Mouse (Mus musculus) neural tube, embryonic 11.5 days (tissue): ENCODE results near the gene Stap2. TPM values are rescaled to one million over a fixed set of nuclear protein-coding genes. Genes with fewer than 3 reads are reported as not detected.

Source experiments
- ATAC-seq: fragments of 200-750 bp; cut with Nextera tagmentation; 2 replicates; pipeline ENCODE4 v1.8.0; 2017; ENCODE audit warnings: moderate number of reproducible peaks, mild to moderate bottlenecking, moderate TSS enrichment, moderate library complexity; ENCODE audit not compliant: insufficient read depth, low FRiP score, low TSS enrichment
- DNase-seq: peaks from one replicate; pipeline ENCODE4 v3.0.0-alpha.2; 2015; ENCODE audit warnings: low spot score
- H3K27ac ChIP-seq: fragments of 300-500 bp; sonication (generic); 2 replicates; pipeline ENCODE4 v1.5.1; 2014; ENCODE audit warnings: low read depth, mild to moderate bottlenecking, low read length
- H3K27me3 ChIP-seq: fragments of 300-500 bp; sonication (generic); 2 replicates; pipeline ENCODE4 v1.6.1; 2014; ENCODE audit warnings: mild to moderate bottlenecking, low read length, mixed read lengths; ENCODE audit not compliant: control insufficient read depth, insufficient read depth
- H3K36me3 ChIP-seq: fragments of 300-500 bp; sonication (generic); 2 replicates; pipeline ENCODE4 v1.6.1; 2014; ENCODE audit warnings: mild to moderate bottlenecking, low read length, moderate library complexity, mixed read lengths; ENCODE audit not compliant: control insufficient read depth, insufficient read depth
- H3K4me1 ChIP-seq: fragments of 300-500 bp; sonication (generic); 2 replicates; pipeline ENCODE4 v1.6.1; 2014; ENCODE audit warnings: low read length, mixed read lengths; ENCODE audit not compliant: control insufficient read depth, insufficient read depth
- H3K4me2 ChIP-seq: fragments of 300-500 bp; sonication (generic); 2 replicates; pipeline ENCODE4 v1.6.1; 2014; ENCODE audit warnings: low read depth, mild to moderate bottlenecking, moderate library complexity
- H3K4me3 ChIP-seq: fragments of 300-500 bp; sonication (generic); 2 replicates; pipeline ENCODE4 v1.5.1; 2014; ENCODE audit warnings: low read depth, low read length
- H3K9ac ChIP-seq: fragments of 300-500 bp; sonication (generic); 2 replicates; pipeline ENCODE4 v1.6.1; 2014; ENCODE audit warnings: mild to moderate bottlenecking, low read length
- H3K9me3 ChIP-seq: fragments of 300-500 bp; sonication (generic); 2 replicates; pipeline ENCODE4 v1.6.1; 2016; ENCODE audit warnings: low read length; ENCODE audit not compliant: control insufficient read depth
- WGBS: fragments of 180-500 bp; shearing (Covaris S2); extraction: QIAGEN DNeasy Blood & Tissue Kit; methylation state at CpG from one replicate; pipeline ENCODE4 v1.1.7; 2014; 5-methylcytosine and 5-hydroxymethylcytosine counted together
- polyA plus RNA-seq: library from polyadenylated mRNA; unstranded; fragments of >200 nt; fragmentation: Nextera tagmentation; extraction: Ambion mirVana; gene quantifications from 2 replicates; pipeline ENCODE4 v1.2.1, GENCODE M21; 2014

Stap2 gene
- polyA plus RNA-seq, 1 experiment from 2014 or later = 6.3 TPM

DNA sequence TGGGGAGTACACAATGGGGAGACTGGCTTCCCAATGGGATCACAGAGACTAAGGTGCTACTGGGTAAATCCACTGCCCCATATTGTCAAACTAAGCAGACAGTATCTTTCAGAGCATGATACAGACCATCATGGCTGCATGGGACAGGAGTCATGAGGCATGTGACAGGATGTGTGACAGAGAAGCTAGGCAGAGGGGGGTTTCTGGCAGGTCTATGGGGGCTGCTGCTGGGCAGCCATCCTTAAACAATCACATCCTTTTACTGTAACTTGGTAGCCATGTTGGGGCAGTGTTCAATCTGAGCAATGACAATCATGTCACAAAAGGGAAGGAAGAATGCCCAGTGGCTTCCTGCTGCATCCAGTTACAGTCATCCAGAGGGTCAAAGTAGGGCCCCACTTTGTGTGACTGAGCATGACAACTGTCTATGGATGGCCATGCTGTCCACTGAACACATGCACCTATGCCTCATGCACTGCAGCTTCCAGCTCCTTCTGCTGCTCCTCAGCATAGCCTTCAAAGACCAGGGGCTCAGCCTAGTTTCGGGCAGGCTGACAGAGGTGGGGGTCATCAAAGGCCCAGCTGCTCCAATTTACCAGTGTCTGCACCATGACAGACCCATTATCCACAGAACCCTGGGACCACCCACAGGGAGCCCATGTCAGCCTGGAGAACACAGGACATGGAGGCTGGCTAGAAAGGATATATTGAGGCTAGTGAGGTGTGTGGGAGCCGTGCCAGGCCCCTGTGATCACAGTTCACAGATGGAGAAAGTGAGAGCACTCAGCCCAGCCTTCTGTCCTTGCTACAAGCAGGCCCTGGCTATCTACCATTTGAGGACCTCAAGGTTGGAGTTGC lies 17.0 kb upstream of the Stap2 start:
- Histone ChIP-seq H3K4me1 (peaks cover 6% of the 10 kb centered on the region; the same call in 1 of the 2 replicates), H3K4me2 (no peak overlapping the region), H3K36me3 (peaks cover 12% of the 10 kb centered on the region), H3K9ac (no peak overlapping the region), H3K4me3 (no peak overlapping the region), H3K27ac (no peak overlapping the region), H3K27me3 (no peaks in the 10 kb centered on the region), H3K9me3 (no peaks in the 10 kb centered on the region)
- DNase-seq (no peak), ATAC-seq (0 out of 2 replicates have a peak, but pooled peaks have one; percentile 3)
- 72% methylated on average over 2 of the region's 2 CpGs for whole genome bisulfite sequencing

DNA sequence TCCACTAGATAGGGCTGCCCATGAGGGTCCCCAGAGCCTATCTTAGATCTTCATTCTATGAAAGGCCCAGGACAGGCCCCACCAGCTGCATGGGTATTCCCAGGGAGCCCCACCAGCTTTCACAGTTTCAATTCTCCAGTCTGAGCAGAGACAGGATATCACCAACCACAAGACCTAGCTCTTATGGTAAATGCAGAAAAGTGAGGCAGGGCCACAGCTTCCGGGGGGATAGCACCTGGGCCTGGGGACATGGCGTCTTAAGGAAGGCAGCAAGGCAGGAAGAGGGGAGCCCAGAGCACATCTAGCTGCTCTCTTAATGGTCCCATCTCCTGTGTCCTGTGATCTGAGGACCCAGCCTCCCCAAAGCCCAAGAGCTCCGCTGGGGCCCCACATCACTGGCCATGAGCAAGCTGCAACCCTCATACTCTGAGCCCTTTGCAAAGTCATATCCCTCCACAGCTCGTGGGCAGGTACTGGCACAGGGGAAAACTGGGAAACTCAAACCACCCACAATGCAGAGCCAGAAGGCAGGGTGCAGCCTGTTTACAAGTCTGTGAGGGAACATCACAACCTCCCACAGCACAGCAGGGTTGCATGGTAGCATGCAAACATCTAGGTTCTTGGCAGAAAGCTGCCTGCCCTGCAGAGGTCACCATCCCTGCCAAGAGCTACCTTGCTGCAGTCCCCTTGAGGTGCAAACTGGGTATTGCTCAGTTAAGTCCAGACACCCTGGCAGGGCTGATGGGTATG lies 16.0 kb upstream of the Stap2 start:
- Histone ChIP-seq H3K4me3 (no peak overlapping the region), H3K36me3 (peaks cover 19% of the 10 kb centered on the region), H3K4me1 (peaks cover 6% of the 10 kb centered on the region; the same call in 1 of the 2 replicates), H3K27ac (peak overlapping the region; percentile 34; the same call in 1 of the 2 replicates), H3K9ac (no peak overlapping the region), H3K4me2 (no peak overlapping the region), H3K27me3 (no peaks in the 10 kb centered on the region), H3K9me3 (no peaks in the 10 kb centered on the region)
- ATAC-seq (no peak), DNase-seq (no peak)
- 87% methylated on average over 4 of the region's 4 CpGs for WGBS

DNA sequence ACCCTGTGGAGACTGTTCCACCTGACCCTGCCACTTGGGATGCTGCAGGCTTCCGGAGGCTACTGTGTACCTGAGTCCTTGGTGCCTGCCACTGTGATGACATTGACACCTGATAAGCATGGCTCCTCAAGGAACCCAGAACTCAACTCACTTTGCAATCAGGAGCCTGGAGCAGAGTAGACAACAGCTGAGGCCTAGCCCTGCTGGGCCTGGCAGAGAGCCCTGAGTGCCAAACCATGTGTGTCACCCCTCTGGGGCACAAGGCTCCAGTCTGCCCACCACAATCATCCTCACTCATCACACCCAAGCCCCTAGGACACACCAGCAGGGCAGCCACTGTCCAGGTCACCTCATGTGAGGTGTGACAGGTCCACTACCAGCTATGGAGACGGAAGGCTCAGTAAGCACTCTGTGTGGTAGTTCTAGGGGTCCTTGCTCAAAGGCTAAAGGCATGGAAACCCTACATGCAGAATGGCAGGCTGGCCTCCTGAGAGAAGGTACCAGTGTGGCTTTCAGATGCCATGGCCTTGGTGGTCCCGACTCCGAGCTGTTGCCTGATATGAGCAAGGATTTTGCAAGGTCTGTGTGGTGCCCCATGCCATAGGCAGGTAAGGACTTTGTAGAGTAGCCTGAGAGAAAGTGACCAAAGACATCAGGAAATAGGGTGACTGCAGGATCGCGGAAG lies 15.2 kb upstream of the Stap2 start:
- Histone ChIP-seq H3K4me1 (peaks cover 6% of the 10 kb centered on the region; the same call in 1 of the 2 replicates), H3K9me3 (no peaks in the 10 kb centered on the region), H3K9ac (no peak overlapping the region), H3K4me3 (no peak overlapping the region), H3K36me3 (peaks cover 26% of the 10 kb centered on the region), H3K27ac (peak overlapping the region; percentile 34; the same call in 1 of the 2 replicates), H3K4me2 (no peak overlapping the region), H3K27me3 (no peaks in the 10 kb centered on the region)
- DNase-seq (no peak), ATAC-seq (no peak)
- 93% methylated on average over 6 of the region's 6 CpGs for WGBS

DNA sequence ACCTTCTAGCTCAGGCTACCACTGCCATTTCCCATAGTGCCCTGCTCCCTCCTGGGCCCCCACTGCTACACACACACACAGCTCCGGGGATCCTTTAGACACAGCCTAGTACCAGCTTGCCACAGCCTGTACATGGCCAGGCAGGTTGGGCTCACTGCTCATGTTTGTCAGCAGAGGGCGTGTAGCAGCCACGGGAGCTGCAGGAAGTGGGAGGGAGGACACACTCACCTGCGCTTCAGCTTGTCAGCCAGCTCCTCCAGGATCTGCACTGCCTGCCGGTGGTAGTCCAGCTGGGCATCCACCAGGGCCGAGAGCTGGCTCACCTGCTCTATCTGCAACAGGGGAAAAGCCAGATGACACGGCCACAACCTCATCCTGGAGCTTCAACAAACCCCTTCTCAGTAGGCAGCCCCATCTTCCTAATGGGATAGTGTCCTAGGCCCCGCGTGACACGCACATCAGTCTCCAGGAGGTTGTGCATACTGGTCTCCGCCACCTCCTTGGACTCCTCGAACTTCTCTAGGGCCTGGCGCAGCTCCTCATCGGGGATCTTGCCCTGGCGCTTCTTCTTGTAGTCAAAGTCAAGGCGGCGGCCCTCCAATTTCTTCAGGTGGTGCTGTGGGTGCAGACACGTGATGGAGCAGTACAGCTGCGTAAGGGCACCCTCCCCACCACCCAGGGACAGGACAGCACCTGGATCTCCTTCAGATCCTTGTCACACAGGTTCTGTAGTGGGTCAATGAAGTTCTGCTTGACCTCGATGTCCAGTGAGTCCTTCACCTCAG lies 13.2 kb upstream of the Stap2 start:
- Histone ChIP-seq H3K27ac (no peak overlapping the region), H3K9ac (no peak overlapping the region), H3K27me3 (no peaks in the 10 kb centered on the region), H3K9me3 (no peaks in the 10 kb centered on the region), H3K4me1 (peaks cover 6% of the 10 kb centered on the region; the same call in 1 of the 2 replicates), H3K4me2 (no peak overlapping the region), H3K4me3 (no peak overlapping the region; the same call in 1 of the 2 replicates), H3K36me3 (peaks cover 29% of the 10 kb centered on the region)
- ATAC-seq (no peak), DNase-seq (no peak)
- WGBS = 83% methylated on average over 20 of the region's 20 CpGs

DNA sequence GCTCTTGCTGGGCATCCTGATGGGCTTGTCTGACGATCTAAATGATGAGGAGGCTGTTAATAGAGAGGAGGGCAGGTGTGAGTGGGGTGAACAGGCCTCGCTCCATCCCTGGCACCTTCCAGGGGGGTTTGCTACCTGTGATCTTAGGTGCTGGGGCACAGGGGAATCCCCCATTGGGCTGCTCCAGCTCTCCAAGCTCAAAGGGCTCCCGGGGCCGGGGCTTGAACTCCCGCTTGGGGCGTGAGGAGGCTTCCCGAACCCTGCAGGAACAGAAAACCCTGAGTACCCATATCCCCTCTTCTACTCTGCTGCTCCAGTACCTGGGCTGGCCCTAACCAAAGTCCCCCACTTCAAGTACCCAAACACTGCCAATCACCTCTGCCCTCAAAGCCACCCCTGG lies 12.5 kb upstream of the Stap2 start:
- Histone ChIP-seq H3K4me2 (no peak overlapping the region), H3K9me3 (no peaks in the 10 kb centered on the region), H3K4me1 (peaks cover 5% of the 10 kb centered on the region; the same call in 1 of the 2 replicates), H3K27me3 (no peaks in the 10 kb centered on the region), H3K9ac (no peak overlapping the region), H3K27ac (no peak overlapping the region), H3K4me3 (no peak overlapping the region), H3K36me3 (peaks cover 34% of the 10 kb centered on the region)
- ATAC-seq (no peak), DNase-seq (no peak)
- 81% methylated on average over 7 of the region's 7 CpGs for WGBS

DNA sequence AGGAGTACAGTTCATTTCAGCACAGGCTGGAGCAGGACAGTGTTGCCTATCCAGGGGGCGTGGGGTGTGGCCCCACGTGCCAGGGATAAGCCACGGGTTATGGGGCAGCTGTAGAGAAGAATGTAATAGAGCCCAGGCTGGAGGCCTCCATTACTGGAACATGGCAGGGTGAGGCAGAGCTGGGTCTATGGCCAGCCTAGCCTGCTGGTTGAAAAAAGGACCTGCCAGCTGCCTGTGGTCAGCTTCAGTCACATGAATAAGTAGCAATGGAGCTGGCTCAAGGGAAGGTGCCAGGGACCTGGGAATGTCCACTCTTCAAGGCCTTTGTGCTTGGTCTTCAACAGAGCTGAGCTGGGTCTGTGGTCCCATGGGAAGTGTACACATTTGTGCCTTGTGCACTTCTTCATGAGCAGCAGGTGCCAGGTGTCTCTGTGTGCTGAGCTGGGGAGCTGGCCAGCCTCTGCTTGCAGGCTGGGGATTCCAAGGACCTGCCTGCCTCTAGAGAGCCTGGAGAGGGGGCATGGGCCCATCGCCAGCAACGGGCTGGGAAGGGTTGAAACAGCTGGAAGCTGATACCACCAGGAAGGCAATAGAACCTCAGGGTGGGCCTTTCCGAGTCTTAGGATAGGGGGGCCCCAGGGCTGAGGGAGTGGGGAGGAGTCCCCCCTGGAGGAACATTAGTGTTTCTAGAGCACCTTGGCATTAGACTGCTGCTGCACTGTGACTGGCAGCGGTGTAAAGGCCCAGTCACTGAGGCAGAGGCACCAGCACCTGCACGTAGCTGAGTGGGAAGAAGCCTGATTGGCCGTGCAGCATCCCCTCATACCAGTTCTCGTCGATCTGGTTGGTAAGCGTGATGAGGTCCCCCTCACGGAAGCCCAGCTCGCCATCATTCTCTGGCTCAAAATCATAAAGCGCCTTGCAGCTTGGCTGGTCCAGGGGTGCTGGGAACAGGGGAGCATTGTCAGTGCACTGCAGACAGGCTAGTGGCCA lies 11.7 kb upstream of the Stap2 start:
- ATAC-seq = no peak
- DNase-seq = no peak
- H3K36me3 ChIP-seq = peaks cover 34% of the 10 kb centered on the region

DNA sequence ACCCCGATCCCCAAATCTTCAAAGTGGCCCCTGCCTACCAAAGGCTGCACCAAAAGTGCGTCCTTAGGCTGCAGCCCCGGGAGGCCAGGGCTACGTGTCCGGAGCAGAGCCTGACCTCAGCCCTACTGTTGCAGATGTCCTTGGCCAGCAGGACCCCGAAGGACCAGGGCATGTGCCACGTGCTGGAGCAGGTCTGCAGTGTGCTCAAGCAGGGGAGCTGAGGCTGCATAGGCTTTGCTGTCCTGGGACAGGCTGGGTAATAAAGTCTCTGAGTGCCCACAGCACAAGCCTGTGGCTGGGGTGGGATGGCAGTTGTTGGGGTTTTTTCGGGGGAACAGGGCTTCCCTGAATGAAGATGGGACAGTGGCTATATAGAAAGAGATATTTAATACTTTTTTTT lies 11.0 kb upstream of the Stap2 start:
- no peaks in the 10 kb centered on the region for H3K4me1 ChIP-seq
- H3K4me3 ChIP-seq = no peak overlapping the region
- H3K27ac ChIP-seq = no peak overlapping the region
- WGBS = 86% methylated on average over 8 of the region's 8 CpGs
- ATAC-seq = no peak
- no peaks in the 10 kb centered on the region for H3K27me3 ChIP-seq
- peaks cover 41% of the 10 kb centered on the region for H3K36me3 ChIP-seq
- H3K4me2 ChIP-seq = no peak overlapping the region
- no peaks in the 10 kb centered on the region for H3K9me3 ChIP-seq
- no peak for DNase-seq
- no peak overlapping the region for H3K9ac ChIP-seq

More for the DNA sequence above, 11.7 kb upstream of the Stap2 start:
- Histone ChIP-seq H3K4me1 (no peaks in the 10 kb centered on the region), H3K9me3 (no peaks in the 10 kb centered on the region), H3K27me3 (no peaks in the 10 kb centered on the region), H3K9ac (no peak overlapping the region), H3K27ac (no peak overlapping the region), H3K4me3 (no peak overlapping the region), H3K4me2 (no peak overlapping the region)
- 87% methylated on average over 15 of the region's 15 CpGs for WGBS
